Mouse (Mus musculus): ENCODE measurements around the gene Ehbp1. TPM values are rescaled to one million over a fixed set of nuclear protein-coding genes. Genes with fewer than 3 reads are reported as not detected.

Gene Ehbp1
- total and polyA plus RNA-seq, 2 experiments from 2014 or later, result 15.4 to 33.4 TPM

DNA sequence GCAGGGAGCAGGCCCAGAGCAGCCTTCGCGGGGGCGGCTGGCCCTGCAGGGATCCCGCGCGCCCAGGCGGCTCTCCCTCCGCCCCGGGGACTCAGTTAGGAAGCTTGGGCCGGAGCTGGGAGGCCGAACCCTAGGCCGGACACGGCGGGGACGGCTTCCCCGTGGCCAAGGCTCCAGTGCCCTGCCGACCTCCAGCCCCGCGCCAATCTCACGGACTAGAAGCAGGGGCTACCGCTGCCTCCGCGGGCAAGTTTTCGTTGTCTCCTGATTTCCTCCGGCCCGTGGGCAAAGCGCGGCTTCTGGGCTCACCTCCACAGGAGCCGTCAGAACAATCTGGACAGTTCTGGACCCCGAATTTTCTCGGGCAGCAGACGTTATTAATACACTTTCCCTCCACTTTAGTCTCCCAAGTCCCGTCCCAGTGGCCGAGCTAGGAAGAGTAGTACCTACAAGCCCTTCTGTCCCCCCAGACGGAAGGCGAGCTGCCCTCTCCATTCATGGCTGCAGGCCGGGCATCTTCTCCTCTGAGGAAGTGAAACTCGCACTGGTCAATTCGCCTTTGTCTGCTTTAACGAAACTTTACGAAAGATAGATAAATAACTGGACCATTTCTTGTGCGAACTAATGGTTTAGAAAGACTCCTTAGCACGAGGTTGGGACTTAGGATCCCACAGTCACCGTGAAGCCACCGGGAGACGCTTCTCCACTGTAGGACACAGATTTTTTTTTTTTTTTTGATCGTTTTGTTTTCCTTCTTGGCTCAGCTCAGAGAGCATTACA, 348.3 kb downstream of the Ehbp1 start:
- 8% methylated on average over 47 of the region's 47 CpGs for WGBS
- ATAC-seq (ENCODE audit: low FRiP score), result no peak
- H3K4me2 ChIP-seq (ENCODE audit: low read depth, low read length, poor library complexity, severe bottlenecking), result peak overlapping the region; percentile 36
- no peaks in the 10 kb centered on the region for H3K36me3 ChIP-seq (ENCODE audit: insufficient read depth, low read length)
- H3K27ac ChIP-seq (ENCODE audit: low read depth, low read length), result no peak overlapping the region; the same call in 1 of the 2 replicates
- H3K9me3 ChIP-seq (ENCODE audit: low read length), result no peaks in the 10 kb centered on the region
- DNase-seq (ENCODE audit: low spot score), result peak; percentile 30
- no peak for TF ChIP-seq CTCF (IDR thresholded peaks at IDR 0.05)
- H3K9ac ChIP-seq (replicated peaks; ENCODE audit: low read length, poor library complexity, severe bottlenecking), result no peak overlapping the region
- no peaks in the 10 kb centered on the region for H3K4me1 ChIP-seq (ENCODE audit: insufficient read depth, low read length)
- peak overlapping the region; percentile 13; the same call in 1 of the 2 replicates for H3K4me3 ChIP-seq (ENCODE audit: low read depth, low read length)
- peaks cover 45% of the 10 kb centered on the region for H3K27me3 ChIP-seq (ENCODE audit: insufficient read depth, low read length)

DNA sequence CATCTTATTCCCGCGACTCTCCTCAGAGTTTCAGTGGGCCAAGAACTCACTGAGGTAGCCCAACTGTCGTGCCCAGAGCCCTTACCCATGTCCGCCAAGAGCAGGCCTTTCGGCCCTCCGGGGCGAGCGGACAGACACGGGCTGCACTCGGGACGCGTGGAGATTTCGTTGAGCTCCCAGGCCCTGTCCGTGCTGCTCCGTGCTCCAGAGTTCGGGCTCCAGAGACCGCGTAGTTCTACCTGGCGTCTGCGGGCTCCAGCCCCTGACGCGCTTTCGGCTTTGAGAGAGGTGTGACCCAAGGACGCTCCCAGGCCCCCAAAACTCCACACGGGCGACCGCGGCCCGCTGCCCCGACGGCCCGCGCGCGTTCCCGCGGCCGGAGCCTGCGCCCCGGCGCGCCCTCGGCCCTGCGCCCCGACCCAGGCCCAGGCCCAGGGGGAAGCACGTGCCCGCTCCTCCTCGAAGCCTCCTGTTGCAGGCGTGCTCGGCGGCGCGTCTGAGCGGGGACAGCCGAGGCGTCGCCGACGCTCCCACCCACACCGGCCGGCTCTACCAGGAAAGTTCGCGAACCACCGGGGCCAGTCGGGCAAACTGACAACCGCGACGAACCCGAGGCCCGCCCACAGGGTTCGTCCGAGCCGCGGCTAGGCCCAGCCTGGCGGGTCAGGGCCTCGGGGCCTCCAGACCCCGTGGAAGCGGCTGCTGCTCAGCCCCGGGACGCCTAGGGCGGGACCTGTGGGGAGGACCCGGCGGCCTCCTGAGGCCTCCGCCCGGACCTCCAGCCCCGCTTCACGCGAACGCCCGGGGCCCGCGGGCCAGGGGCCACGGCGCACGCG, 349.1 kb downstream of the Ehbp1 start:
- Histone ChIP-seq H3K4me2 (ENCODE audit: low read depth, low read length, poor library complexity, severe bottlenecking) (peak overlapping the region; percentile 36), H3K9me3 (ENCODE audit: low read length) (no peaks in the 10 kb centered on the region), H3K9ac (replicated peaks; ENCODE audit: low read length, poor library complexity, severe bottlenecking) (no peak overlapping the region; the same call in 1 of the 2 replicates), H3K4me3 (ENCODE audit: low read depth, low read length) (peak overlapping the region; percentile 13; the same call in 1 of the 2 replicates), H3K27me3 (ENCODE audit: insufficient read depth, low read length) (peaks cover 38% of the 10 kb centered on the region), H3K27ac (ENCODE audit: low read depth, low read length) (no peak overlapping the region; the same call in 1 of the 2 replicates), H3K36me3 (ENCODE audit: insufficient read depth, low read length) (no peaks in the 10 kb centered on the region), H3K4me1 (ENCODE audit: insufficient read depth, low read length) (no peaks in the 10 kb centered on the region)
- ATAC-seq (ENCODE audit: low FRiP score), result peak; percentile 12; the same call in 1 of the 2 replicates
- no peak for TF ChIP-seq CTCF (IDR thresholded peaks at IDR 0.05)
- DNase-seq (ENCODE audit: low spot score), result no peak
- 5% methylated on average over 90 of the region's 96 CpGs for WGBS

DNA sequence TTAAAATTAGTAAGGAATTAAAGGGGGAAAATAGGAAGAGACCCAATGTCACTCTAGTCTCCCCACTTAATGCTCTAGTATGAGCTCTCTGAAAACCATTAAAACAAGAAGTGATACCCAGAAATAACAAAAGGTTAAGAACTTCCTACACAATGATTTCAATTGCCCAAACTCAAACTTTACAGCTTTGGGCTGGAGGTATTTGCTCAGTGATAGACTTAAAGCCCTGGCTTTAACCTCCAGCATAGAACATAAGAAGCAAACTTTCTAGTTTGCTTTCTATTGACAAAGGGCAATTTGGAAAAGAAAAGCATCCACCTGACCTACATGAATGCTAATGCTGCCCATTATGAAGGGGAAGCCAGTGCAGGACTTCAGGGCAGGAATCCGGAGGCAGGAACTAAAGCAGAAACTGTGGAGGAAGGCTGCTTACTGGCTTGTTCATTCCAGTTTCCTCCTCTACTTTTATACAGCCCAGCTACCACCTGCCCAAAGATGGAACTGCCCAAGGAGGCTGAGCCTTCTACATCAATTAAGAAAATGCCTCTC, 353.6 kb downstream of the Ehbp1 start:
- Histone ChIP-seq H3K9ac (replicated peaks; ENCODE audit: low read length, poor library complexity, severe bottlenecking) (no peak overlapping the region), H3K36me3 (ENCODE audit: insufficient read depth, low read length) (no peaks in the 10 kb centered on the region), H3K9me3 (ENCODE audit: low read length) (no peaks in the 10 kb centered on the region), H3K4me3 (ENCODE audit: low read depth, low read length) (no peak overlapping the region), H3K27ac (ENCODE audit: low read depth, low read length) (no peak overlapping the region), H3K27me3 (ENCODE audit: insufficient read depth, low read length) (peaks cover 25% of the 10 kb centered on the region), H3K4me2 (ENCODE audit: low read depth, low read length, poor library complexity, severe bottlenecking) (no peak overlapping the region), H3K4me1 (ENCODE audit: insufficient read depth, low read length) (no peaks in the 10 kb centered on the region)
- TF ChIP-seq CTCF (IDR thresholded peaks at IDR 0.05), result no peak
- no peak for ATAC-seq (ENCODE audit: low FRiP score)
- 97% methylated on average over 1 of the region's 1 CpGs for WGBS
- DNase-seq (ENCODE audit: low spot score), result no peak

DNA sequence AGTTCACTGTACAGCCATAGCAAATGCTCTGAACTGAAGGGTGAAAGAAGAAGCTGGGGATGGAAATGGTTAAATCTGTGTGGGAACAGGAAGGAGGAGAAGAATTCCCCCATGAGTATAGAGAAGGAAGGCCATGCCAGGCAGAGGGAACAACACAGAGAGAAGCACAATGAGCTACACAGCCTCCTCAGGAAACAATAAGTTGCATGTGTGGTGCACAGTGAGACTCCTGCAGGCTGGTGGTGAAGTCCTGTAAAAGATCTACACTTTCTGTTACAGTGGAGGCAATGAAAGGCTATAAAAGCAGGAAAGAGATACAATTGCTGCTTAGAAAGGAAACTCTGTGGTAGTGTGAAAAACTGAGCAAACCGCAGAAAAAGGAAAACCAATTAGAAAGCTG, 357.0 kb downstream of the Ehbp1 start:
- no peak overlapping the region for H3K4me2 ChIP-seq (ENCODE audit: low read depth, low read length, poor library complexity, severe bottlenecking)
- no peaks in the 10 kb centered on the region for H3K4me1 ChIP-seq (ENCODE audit: insufficient read depth, low read length)
- H3K36me3 ChIP-seq (ENCODE audit: insufficient read depth, low read length), result no peaks in the 10 kb centered on the region
- H3K27me3 ChIP-seq (ENCODE audit: insufficient read depth, low read length), result peaks cover 9% of the 10 kb centered on the region; the same call in 1 of the 2 replicates
- no peak overlapping the region for H3K9ac ChIP-seq (replicated peaks; ENCODE audit: low read length, poor library complexity, severe bottlenecking)
- no peak overlapping the region for H3K27ac ChIP-seq (ENCODE audit: low read depth, low read length)
- 52% methylated on average over 1 of the region's 1 CpGs for WGBS
- no peak for DNase-seq (ENCODE audit: low spot score)
- no peak overlapping the region for H3K4me3 ChIP-seq (ENCODE audit: low read depth, low read length)
- no peak for TF ChIP-seq CTCF (IDR thresholded peaks at IDR 0.05)
- no peak for ATAC-seq (ENCODE audit: low FRiP score)
- no peaks in the 10 kb centered on the region for H3K9me3 ChIP-seq (ENCODE audit: low read length)

DNA sequence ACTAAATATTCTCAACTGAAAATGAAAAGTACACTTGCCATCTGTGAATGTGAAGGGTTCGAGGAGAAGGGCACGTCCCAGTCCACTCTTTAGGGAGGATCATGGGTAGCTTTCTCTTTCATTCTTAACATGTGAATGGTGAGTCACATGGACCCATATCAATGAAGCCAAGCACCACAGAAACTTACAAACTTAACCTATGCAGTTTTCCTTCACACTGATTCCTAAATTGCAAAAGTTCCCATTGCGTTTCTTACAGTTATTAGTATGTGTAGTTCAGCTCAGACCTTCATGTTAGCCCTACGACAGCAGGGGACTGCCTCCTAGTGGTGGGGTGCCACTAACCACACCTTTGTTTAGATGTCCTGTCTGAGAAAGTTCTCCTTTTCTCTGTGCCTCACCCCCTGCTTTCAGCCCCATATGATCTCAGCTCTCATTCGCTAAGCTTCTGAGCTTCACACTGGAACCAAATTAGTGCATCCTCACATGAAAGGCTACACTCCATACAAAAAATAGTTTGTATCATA, 368.0 kb downstream of the Ehbp1 start:
- Histone ChIP-seq H3K4me3 (ENCODE audit: low read depth, low read length) (no peak overlapping the region), H3K4me1 (ENCODE audit: insufficient read depth, low read length) (no peaks in the 10 kb centered on the region), H3K9ac (replicated peaks; ENCODE audit: low read length, poor library complexity, severe bottlenecking) (no peak overlapping the region), H3K36me3 (ENCODE audit: insufficient read depth, low read length) (no peaks in the 10 kb centered on the region), H3K27ac (ENCODE audit: low read depth, low read length) (no peak overlapping the region), H3K27me3 (ENCODE audit: insufficient read depth, low read length) (no peaks in the 10 kb centered on the region), H3K4me2 (ENCODE audit: low read depth, low read length, poor library complexity, severe bottlenecking) (no peak overlapping the region), H3K9me3 (ENCODE audit: low read length) (no peaks in the 10 kb centered on the region)
- ATAC-seq (ENCODE audit: low FRiP score), result no peak
- TF ChIP-seq CTCF (IDR thresholded peaks at IDR 0.05), result peak; percentile 9; the same call in 1 of the 2 replicates
- WGBS, result 84% methylated on average over 5 of the region's 5 CpGs
- no peak for DNase-seq (ENCODE audit: low spot score)
